Mouse (Mus musculus) megakaryocyte, embryonic 14.5 days (primary cell): Measurements from ENCODE around the gene Rhot1.

Experiments used
- FLI1 ChIP-seq: IDR thresholded peaks from 2 replicates; pipeline ENCODE4 v1.6.1; 2012; ENCODE audit warnings: low read length, inconsistent platforms, mixed read lengths
- GATA1 ChIP-seq: IDR thresholded peaks from 3 replicates; pipeline ENCODE4 v1.6.1; 2012; ENCODE audit warnings: mixed read lengths, low read length, inconsistent platforms, borderline replicate concordance

DNA sequence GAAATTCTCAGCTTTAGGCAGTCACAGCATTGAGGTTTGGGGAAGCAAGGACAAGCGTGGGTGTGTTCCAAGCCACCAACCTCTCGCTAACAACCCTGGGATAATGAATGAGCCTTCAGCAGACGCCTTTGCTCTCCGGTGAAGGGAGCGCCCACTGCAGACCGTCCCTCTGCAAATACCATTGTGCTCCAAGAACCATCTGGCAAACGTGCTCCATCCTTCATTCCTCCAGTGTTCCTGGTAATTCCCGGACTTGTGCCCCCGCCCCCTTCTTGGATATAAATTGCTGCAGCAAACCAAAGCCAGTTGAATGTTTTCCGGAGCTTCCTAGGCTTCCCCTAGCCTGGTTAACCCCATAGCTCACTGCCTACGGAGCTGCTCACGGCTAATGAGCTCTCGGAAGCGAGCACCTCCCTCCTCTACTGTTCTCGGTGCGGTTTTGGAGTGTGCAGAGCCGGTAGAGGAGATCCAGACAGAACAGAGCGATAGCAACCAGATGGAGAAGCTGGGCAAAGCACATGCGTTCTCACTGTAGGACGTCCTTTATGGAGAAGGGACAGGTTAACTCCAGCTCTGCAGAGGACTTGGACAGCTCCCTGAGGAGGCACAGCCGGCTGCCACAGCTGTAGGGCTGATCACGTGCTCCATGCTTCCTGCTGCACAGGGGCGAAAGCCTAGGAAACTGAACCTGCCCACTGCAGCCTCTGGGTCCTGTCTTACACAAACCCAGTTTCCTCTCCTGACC lies 81.1 kb downstream of the Rhot1 start:
- TF ChIP-seq GATA1: no peak
- TF ChIP-seq FLI1: no peak
